Mouse (Mus musculus): ENCODE data around the gene Ndufaf2.

GRCm38 (mm10) chr13:108039902-108040301, 118.5 kb downstream of the Ndufaf2 start:
- TF ChIP-seq GATA1 (IDR thresholded peaks at IDR 0.05; ENCODE audit: borderline replicate concordance, low read length) (no peak), FLI1 (IDR thresholded peaks at IDR 0.05; ENCODE audit: low read length) (no peak)
